Mouse (Mus musculus): Measurements from ENCODE around the gene Atp11a. TPM values are rescaled to one million over a fixed set of nuclear protein-coding genes. Genes with fewer than 3 reads are reported as not detected.

Gene Atp11a
- total and polyA plus RNA-seq, 3 experiments: 0.12 to 0.27 (median 0.21) TPM

GRCm38 (mm10) chr8:12761873-12762272 lies 5.1 kb downstream of the Atp11a start:
- no peak for DNase-seq (ENCODE audit: extremely low read depth)
- H3K9me3 ChIP-seq (replicated peaks; ENCODE audit: low read length): peaks cover 3% of the 10 kb centered on the region
- TF ChIP-seq MEF2A (IDR thresholded peaks at IDR 0.05; ENCODE audit: borderline replicate concordance, low read depth, low read length): no peak
- TF ChIP-seq ETS1 (conservative IDR thresholded peaks at IDR 0.05; ENCODE audit: low read depth, low read length): no peak
- no peak for TF ChIP-seq JUN (IDR thresholded peaks at IDR 0.05; ENCODE audit: insufficient read depth, low read depth, low read length)
- no peak for TF ChIP-seq IRF4 (IDR thresholded peaks at IDR 0.05; ENCODE audit: low read depth, low read length)
- TF ChIP-seq NRF1 (IDR thresholded peaks at IDR 0.05; ENCODE audit: low read depth, low read length): no peak
- TF ChIP-seq NELFE (IDR thresholded peaks at IDR 0.05; ENCODE audit: low read depth, low read length): no peak
- no peak for TF ChIP-seq GABPA (IDR thresholded peaks at IDR 0.05; ENCODE audit: insufficient replicate concordance, low read depth, low read length)
- no peak for TF ChIP-seq RAD21 (IDR thresholded peaks at IDR 0.05; ENCODE audit: low read depth, low read length)
- TF ChIP-seq USF2 (conservative IDR thresholded peaks at IDR 0.05; ENCODE audit: low read depth, low read length): no peak
- TF ChIP-seq TCF12 (IDR thresholded peaks at IDR 0.05; ENCODE audit: low read depth, low read length): no peak
- TF ChIP-seq JUND (conservative IDR thresholded peaks at IDR 0.05; ENCODE audit: low read depth, low read length): no peak
- no peak for TF ChIP-seq CHD2 (IDR thresholded peaks at IDR 0.05; ENCODE audit: low read length)
- TF ChIP-seq MYC (IDR thresholded peaks at IDR 0.05; ENCODE audit: low read depth, low read length): no peak
- H3K9ac ChIP-seq (ENCODE audit: insufficient read depth, low read depth): no peak overlapping the region
- peaks cover 87% of the 10 kb centered on the region for H3K27me3 ChIP-seq (replicated peaks)
- in situ Hi-C loops (cut with MboI; ENCODE audit: low pct_ligation_motif_present, low pct_unique_long_range_greater_than_20kb, low sequenced_read_pairs): no loop called here
- no peak overlapping the region for H3K4me3 ChIP-seq (replicated peaks in 1 of 3; ENCODE audit: low read depth in 2 of 3, low read length in 2 of 3, poor library complexity in 1 of 3)
- H3K79me2 ChIP-seq (replicated peaks; ENCODE audit: control insufficient read depth, extremely low read depth, insufficient read depth, poor library complexity, severe bottlenecking): no peaks in the 10 kb centered on the region
- no peaks in the 10 kb centered on the region for H3K4me1 ChIP-seq (ENCODE audit: control insufficient read depth in 1 of 2, insufficient read depth in 2 of 2)
- H3K36me3 ChIP-seq (replicated peaks in 1 of 2; ENCODE audit: control insufficient read depth in 1 of 2, insufficient read depth in 1 of 2, low read length in 1 of 2): no peaks in the 10 kb centered on the region
- no peak overlapping the region for H3K27ac ChIP-seq (ENCODE audit: insufficient read depth, low read depth)
- no peak overlapping the region for H3K4me2 ChIP-seq (ENCODE audit: insufficient read depth, low read depth, poor library complexity, severe bottlenecking)
- dilution Hi-C loops (cut with MboI; ENCODE audit: extremely low pct_ligation_motif_present, extremely low pct_unique_long_range_greater_than_20kb, low sequenced_read_pairs): no loop called here

- no peaks in the 10 kb centered on the region for H3K9me3 ChIP-seq (replicated peaks; ENCODE audit: low read length)
- peaks cover 97% of the 10 kb centered on the region for H3K27me3 ChIP-seq (replicated peaks)
- no peak overlapping the region for H3K4me3 ChIP-seq (replicated peaks in 1 of 3; ENCODE audit: low read depth in 2 of 3, low read length in 2 of 3, poor library complexity in 1 of 3)
- no peak for DNase-seq (ENCODE audit: extremely low read depth)
- TF ChIP-seq RAD21 (IDR thresholded peaks at IDR 0.05; ENCODE audit: low read depth, low read length) (no peak), TBP (conservative IDR thresholded peaks at IDR 0.05; ENCODE audit: low read depth, low read length) (no peak), IRF4 (IDR thresholded peaks at IDR 0.05; ENCODE audit: low read depth, low read length) (no peak), UBTF (IDR thresholded peaks at IDR 0.05; ENCODE audit: low read depth, low read length) (no peak), GABPA (IDR thresholded peaks at IDR 0.05; ENCODE audit: insufficient replicate concordance, low read depth, low read length) (no peak), ZNF384 (IDR thresholded peaks at IDR 0.05; ENCODE audit: low read depth, low read length) (no peak), BHLHE40 (IDR thresholded peaks at IDR 0.05; ENCODE audit: low read depth, low read length) (no peak)
- no peak overlapping the region for H3K27ac ChIP-seq (ENCODE audit: insufficient read depth, low read depth)
- no peak overlapping the region for H3K9ac ChIP-seq (ENCODE audit: insufficient read depth, low read depth)
- dilution Hi-C loops (cut with MboI; ENCODE audit: extremely low pct_ligation_motif_present, extremely low pct_unique_long_range_greater_than_20kb, low sequenced_read_pairs) (no loop called here), in situ Hi-C loops (cut with MboI; ENCODE audit: low pct_ligation_motif_present, low pct_unique_long_range_greater_than_20kb, low sequenced_read_pairs) (no loop called here)
- no peaks in the 10 kb centered on the region for H3K4me1 ChIP-seq (ENCODE audit: control insufficient read depth in 1 of 2, insufficient read depth in 2 of 2)
- H3K79me2 ChIP-seq (replicated peaks; ENCODE audit: control insufficient read depth, extremely low read depth, insufficient read depth, poor library complexity, severe bottlenecking): no peaks in the 10 kb centered on the region
- H3K4me2 ChIP-seq (ENCODE audit: insufficient read depth, low read depth, poor library complexity, severe bottlenecking): no peak overlapping the region
- no peaks in the 10 kb centered on the region for H3K36me3 ChIP-seq (replicated peaks in 1 of 2; ENCODE audit: control insufficient read depth in 1 of 2, insufficient read depth in 1 of 2, low read length in 1 of 2)
Observed at GRCm38 (mm10) chr8:12763565-12764108, 6.8 kb downstream of the Atp11a start.
